Mouse (Mus musculus): Measurements from ENCODE around the gene Glg1.
"Not testable (repeated sequence)": the region's sequence is repeated elsewhere in the genome, so short reads cannot be mapped to it uniquely, and the experiment has no call there.

Glg1 gene

DNA sequence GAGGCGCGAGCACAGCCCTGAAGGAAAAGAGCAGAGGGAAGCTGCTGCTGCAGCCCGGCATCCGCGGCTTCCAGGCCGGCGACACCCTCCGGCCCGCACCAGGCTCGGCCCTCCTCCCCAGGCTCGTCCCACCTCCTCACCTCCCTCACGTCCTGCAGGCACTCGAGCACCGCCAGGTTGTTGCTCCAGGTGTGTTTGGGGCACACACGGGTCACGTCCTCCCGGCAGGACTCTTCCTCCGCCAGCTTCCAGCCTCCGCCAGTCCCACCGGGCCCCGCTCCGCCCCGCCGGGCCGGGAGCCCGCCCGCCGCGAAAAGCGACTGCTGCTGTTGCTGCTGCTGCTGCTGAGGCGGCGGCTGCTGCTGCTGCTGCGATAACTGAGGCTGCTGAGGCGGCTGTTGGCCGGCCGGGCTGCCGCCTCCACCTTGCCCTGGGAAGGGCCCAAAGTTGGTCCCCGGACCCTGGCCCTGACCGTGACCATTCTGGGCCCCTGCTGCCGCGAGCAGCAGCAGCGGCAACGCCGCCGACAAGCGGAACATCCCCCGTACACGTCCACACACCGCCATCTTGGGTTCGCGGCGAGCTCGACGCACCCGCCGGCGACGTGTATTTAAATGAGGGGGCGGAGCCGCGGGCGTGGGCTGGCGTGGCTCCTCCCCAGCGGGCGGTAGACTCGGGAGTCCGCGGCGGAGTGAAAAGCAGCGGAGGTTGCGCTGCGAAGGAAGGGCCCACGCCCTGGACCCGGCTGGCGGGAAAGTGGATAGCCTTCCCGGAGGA lies at the start of gene Glg1:
TSS of gene Glg1 (minus strand) at position 586 of the 777 bp plus-strand sequence.
- DNase-seq (ENCODE audit: low spot score in 2 of 2) = peak; percentile 90 to 91

DNA sequence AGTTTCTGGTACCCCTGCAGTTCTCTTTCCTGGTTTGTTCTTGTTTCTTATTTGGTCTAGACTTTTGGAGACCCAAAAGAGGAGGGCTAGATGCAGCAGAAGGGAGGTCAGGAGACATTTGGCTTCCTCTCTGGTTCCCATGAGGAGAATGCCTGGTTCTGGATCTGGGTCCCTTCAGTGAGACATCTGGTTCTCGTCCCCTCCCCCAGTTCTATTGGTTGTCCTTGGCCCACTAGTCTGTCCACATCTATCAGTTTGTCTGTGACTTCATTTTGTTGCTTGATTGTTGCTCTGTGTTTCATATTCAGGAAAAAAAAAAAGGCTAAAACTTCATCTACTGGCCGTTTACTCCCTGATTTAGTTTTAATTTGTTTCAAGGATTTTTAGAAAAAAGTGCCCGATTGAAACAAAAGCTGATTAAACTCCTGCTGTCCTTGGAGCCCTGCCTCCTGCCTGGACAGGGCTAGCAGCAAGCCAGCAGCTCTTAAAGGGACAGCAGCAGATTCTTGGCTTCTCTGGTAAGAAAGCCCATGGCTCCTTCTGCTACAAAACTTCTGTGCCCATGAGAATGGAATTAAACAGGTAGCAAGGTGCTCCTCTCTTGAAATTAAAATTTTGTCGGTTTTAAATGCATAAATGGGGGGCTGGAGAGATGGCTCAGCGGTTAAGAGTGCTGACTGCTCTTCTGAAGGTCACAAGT lies 46.2 kb upstream of the Glg1 start:
- DNase-seq (ENCODE audit: low spot score in 2 of 2) = no peak

DNA sequence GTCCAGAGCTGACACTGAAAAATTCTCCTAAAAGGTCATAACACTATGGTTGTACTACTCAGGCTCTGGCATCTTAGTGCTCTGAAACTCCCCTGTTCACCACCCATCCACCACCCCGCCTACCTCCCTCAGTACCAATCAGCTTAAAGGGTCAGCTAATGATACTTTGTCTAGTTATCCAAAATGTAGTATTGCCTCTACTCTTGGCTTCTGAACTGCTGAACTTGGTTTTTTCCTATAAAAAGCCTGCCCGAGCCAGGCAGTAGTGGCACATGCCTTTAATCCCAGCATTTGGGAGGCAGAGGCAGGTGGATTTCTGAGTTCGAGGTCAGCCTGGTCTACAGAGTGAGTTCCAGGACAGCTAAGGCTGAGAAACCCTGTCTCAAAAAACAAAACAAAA lies 45.3 kb upstream of the Glg1 start:
- DNase-seq (ENCODE audit: low spot score in 2 of 2) = no peak

DNA sequence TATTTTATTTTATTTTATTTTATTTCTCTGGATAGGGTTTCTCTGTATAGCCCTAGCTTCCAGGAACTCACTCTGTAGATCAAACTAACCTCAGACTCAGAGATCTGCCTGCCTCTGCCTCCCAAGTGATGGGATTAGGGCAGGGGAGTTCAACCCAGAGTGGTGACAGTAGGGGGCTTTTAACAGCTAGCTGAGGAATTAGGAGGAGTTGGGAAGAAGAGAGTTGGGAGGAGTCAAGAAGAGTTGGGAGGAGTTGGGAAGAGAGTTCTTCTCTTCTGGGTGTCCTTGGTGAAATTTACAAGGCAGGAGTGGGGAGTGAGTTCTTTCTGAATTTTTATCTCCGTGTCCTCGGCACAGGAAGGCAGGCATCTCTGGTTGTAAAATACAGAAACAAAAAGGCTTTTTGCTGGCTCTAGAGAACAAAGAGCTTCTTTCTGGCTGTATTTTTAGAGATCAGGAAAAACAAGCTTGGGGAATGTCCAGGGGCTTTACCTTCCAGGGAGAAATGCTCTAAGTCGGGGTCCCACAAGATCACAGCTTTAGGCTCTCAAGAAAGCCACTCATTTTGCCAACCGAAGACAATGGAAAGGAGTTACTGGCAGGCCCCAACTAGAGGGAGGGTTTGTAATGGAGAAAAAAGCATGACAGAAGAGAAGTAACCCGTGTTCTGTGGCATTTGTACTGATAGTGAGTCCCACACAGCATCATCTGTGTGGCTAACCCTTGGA lies 44.2 kb upstream of the Glg1 start:
- not testable (repeated sequence) for DNase-seq (ENCODE audit: low spot score in 2 of 2)

DNA sequence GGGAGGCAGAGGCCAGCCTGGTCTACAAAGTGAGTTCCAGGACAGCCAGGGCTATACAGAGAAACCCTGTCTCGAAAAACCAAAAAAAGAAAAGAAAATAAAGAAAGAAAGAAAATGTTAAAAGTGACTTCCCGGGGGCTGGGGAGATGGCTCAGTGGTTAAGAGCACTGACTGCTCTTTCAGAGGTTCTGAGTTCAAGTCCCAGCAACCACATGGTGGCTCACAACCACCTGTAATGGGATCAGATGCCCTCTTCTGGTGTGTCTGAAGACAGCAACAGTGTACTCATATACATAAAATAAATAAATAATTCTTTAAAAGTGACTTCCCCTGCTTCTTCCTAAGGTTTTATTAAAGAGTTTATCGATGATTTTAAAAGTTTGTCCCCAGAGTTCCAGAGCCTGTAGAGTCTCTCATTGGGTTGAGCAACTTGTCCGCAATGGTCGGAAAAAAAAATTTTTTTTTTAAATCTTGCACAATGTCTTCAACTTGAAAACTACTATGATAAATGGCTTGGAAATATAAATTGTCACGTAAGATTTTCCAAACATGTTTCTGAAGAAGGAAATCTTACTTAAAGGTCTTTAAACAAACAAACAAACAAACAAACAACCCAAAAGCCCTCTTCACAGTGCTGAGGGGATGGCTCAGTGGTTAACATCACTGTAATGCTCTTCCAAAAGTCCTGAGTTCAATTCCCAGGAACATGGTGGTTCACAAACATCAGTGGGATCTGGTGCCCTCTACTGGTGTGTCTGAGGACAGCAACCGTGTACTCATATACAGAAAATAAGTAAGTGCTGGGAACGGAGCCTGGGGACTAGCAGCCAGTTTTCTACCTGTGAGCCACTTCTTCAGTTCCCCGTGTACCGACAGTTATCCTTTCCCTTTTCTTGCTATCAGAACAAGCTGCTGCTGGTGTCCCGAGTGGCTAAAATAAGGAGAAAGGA lies 41.9 kb upstream of the Glg1 start:
- peak in 1 of 2 experiments; percentile 10 for DNase-seq (ENCODE audit: low spot score in 2 of 2)

DNA sequence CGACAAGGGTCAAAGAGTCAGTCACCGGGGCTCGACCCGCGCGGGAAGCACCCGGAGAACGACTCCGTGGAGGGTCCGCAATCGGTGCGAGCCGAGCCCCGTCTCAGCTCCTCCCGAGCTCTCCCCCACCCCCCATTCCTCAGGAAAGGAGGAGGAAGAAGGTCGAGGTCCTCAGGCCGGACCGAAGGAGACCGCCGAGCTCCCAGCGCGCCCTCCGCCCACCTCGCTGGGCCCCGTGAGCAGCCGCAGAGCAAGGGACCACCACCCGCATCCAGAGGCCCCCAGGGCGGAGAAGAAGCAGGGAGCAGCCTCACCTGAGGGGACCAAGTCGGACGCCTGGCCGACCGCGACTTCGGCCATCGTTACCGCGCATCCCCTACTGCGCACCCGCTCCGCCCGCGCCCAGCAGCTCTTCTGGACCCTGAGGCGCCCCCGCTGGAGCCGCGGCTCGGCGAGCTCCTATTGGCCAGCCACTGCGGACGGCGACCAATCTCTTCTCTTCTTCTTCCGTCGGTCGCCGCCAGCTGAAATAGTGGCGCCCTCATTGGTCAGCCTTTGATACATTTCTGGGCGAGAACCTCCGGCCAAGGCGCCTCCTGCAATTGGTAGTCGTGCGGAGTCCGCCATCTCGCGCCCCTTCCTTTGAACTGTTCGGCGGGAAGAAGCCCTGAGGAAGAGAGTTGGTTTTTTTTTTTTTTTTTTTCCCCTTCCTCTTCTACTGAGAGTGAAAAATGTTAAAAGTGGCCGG lies 41.0 kb upstream of the Glg1 start, which contains the start of gene Rfwd3:
TSS of gene Rfwd3 (minus strand) at position 402 of the 748 bp plus-strand sequence.
- peak; percentile 95 to 99 for DNase-seq (ENCODE audit: low spot score in 2 of 2)

DNA sequence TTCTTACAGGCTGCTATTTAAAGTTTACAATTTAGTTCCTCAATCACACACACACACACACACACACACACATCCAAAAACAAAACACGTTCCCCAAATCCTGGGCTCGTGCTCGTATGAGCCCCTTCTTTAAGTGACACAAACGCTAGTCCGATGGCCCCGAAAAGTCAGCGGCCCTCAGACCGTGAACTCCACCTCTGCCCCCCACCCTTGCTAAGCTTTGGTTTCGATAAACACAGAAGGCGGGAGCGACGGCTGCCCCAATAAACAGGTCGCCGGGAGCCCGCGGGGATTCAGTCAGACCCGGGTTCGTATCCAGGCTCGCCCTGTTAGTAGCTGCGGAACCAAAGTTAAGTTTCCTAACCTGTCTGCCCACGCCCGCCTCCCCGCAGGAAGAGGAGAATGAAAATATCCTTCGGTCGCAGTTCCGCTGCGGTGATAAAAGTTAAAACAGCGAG lies 40.4 kb upstream of the Glg1 start:
- peak; percentile 2 to 11 for DNase-seq (ENCODE audit: low spot score in 2 of 2)

DNA sequence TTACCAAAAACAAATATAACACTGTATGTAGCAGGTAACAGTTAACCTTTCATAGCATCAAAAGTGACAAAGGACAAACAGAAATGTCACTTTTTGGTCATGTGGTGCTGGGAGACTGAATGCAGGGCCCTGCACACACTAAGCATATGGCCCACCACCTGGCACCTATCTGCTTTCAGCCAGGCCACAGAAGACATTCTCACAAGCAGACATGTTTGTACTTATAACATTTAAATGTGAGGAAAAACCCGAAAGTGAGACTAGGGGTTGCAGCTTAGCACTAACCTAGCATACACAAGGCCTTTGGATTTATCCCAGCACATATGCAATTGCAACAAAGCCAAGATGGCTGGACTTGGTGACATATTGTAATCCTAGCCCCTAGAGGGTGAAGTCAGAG lies 39.0 kb upstream of the Glg1 start:
- DNase-seq (ENCODE audit: low spot score in 2 of 2) = no peak

DNA sequence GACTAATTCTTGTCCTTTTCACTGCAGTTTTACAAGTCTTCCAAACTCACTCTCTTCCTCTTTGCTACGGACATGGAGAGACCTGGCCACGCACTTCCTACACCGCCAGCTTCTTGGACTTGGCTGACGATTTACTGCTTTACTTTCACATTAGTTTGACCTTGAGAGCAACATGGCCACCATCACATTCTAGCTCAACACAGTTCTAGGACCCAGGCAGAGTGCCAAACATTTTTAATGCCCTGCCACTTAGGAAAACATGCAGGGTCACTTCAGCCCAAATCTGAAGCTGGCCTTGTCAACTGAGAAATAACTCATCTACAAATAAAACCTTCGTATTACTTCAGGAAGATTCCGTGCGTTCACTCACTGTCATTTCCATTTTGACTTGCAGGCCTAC lies 32.7 kb upstream of the Glg1 start:
- no peak for DNase-seq (ENCODE audit: low spot score in 2 of 2)

DNA sequence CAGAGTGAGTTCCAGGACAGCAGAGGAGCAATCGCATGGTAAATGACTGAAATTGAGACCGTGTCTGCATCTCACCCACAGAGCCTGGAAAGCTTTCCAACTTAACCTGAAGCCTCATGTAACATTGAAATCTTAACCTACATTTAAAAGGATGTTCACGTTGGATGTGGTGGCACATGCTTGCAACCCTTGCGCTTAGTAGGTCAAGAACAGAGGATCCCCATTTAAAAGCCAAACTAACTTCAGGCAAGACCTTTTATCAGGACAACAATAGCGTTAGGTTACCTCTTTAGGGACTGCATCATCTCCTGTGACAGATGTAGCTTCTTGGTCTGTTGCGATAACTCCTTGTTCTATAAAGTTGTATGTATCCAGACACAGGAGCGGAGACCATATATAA lies 31.6 kb upstream of the Glg1 start:
- DNase-seq (ENCODE audit: low spot score in 2 of 2) = no peak

DNA sequence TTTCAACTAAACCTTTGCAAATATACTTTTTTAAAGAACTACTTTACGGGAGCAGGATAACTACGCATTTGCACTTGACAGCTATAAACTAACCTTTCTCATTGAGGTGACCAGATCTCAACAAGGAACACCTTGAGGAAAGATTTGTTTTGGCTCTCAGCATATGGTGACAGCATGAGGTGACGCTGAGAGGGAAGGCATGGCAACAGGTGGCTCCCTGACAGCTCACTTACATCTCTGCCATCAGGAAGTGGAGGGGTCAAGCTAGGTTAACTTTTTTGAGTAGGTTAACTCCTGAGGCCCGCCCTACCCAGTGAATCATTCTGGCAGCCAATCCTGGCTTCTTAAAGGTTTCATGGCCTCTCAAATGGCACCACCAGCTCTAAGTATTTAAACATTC lies 26.6 kb upstream of the Glg1 start:
- no peak for DNase-seq (ENCODE audit: low spot score in 2 of 2)

DNA sequence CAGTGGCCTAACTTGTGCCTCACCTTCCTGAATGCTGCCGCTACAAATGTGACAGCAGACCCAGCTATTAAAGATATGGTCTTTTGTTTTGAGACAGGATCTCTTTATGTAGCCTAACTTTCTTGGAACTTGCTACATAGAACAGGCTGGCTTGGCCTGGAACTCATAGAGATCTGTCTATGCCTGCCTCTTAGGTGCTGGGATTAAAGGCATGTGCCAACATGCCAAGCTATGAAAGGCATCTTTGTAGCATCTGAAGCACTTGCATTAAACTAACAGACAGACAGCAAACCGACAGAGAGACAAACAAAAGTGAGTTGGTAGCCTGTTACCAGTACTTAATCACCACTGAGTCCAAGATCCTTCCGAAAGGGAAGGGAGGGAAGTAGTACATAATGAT lies 23.1 kb upstream of the Glg1 start:
- no peak for DNase-seq (ENCODE audit: low spot score in 2 of 2)

DNA sequence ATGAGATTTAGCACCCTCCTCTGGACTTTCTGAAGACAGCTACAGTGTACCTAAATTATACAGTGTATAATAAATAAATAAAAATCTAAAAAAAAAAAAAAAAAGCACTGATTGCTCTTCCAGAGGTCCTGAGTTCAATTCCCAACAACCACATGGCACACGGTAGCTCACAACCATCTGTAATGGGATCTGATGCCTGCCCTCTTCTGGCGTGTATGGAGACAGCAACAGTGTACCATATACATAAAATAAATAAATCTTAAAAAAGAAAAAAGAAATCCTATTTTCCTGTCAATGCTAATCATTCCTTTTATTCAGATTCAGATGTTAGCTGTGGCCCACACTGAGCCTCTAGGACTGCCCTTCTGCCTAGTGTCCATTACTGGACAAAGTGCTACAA lies 9.3 kb upstream of the Glg1 start:
- no peak for DNase-seq (ENCODE audit: low spot score in 2 of 2)

DNA sequence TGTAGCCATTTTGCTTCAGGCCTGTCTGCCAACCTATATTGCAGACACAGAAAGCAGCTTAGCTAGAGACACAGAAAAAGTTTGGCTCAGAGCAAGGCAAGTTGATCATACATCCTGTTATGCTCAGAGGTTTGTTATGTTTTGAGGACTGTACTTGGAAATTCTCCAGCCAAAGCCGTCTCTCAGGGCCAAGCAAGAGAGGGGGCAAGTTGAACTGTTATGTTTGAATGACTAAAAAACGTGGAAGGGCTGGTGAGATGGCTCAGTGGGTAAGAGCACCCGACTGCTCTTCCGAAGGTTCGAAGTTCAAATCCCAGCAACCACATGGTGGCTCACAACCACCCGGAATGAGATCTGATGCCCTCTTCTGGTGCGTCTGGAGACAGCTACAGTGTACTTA lies 7.1 kb upstream of the Glg1 start:
- DNase-seq (ENCODE audit: low spot score in 2 of 2) = not testable (repeated sequence)

DNA sequence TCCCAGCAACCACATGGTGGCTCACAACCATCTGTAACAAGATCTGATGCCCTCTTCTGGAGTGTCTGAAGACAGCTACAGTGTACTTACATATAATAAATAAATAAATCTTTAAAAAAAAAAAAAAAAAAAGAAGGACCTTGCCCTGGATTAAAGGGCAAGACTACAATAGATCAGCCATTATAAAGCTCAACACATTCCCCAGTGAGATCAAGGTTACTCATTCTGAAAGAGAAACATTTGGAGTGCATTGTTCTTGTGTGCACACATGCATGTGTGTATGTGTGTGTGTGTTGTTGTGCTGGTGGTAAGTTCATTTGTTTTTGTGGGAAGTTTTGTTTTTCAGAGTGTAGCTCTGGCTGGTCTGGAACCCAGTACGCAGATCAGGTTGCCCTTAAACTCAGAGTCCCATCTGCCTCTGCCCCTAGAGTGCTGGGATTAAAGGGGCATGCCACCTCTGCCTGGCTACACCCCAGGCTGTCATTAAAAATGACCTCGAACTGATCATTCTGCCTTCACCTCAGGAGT lies 5.7 kb upstream of the Glg1 start:
- DNase-seq (ENCODE audit: low spot score in 2 of 2) = no peak

DNA sequence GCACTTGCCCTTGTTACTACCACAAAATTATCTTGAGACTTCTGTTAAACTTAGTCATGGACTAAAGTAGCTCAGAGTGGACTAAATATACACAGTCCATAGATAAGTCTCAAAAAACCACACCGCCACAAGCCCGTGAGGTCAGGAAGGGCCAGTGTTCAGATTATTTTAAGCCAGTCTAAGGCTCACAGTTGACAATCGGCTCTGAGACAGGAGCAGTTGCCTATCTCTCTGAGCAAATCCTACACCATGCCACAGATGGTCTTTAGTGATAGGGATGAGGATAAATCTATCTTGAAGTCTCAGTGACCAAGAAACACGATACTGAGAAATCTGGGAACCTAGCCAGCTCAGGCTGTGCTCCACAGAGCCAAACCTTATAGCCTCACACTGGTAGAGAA lies 3.0 kb upstream of the Glg1 start:
- no peak for DNase-seq (ENCODE audit: low spot score in 2 of 2)

DNA sequence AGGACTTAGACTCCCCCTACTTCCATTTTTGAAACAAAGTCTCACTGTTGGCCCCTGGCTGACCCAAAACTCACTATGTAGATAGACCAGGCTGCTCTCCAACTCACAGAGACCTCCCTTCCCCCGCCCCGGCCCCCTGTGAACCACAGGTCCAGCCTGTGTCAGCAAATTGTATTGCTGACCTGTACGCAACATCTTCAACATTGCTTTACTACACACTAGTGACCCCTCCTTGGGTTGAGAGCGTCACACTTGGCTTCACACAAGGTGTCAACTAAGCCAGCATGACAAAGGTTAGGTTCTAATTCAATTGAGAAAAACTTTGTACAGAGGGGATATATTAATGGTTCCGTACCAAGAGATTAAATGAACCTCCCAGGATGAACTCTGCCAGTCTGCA lies 1.2 kb upstream of the Glg1 start:
- no peak for DNase-seq (ENCODE audit: low spot score in 2 of 2)

DNA sequence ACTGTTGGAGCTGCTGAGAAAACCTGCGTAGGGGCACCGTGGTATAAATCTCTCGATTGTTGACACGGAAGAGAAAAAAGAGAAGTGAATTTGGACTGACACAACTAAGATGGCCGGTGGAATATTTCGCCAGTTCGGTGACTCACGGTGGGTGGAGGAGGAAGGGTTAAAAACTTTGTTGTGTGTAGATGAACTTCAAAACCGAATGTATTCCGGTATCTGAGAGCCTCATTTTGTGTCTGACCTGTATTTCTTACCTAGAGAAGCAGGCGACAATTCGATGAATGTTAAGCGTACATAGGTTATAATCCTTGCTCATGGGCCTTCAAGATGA lies 359 bp upstream of the Glg1 start:
- DNase-seq (ENCODE audit: low spot score in 2 of 2) = no peak

DNA sequence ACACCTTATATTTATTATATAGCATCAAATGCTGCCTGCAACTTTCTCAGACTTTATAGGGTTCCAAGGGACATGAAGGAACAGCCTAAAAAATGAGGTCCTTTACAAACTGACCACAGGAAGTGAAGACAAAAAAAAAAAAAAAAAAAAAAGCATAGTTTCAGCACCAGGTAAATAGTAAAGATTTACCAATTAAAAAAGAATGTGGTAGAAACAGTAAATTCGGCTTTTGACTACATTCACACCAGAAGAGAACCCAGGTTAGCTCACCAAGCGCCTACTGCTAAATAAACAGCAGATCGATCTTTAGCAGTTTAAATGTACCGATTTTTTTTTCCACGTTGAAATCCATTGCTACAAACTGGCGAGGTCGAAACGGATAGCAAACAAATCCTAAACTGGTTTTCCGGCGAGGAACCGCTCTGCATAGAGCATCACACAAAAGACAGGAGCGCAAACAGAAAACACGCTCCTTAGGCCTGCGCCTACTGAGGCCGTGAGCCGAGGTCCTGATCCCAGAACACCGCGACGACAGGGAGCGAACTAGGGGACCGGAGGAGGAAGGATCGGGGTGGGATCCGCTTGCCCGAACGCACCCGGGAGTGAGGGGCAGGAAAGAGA lies 896 bp downstream of the Glg1 start:
- DNase-seq (ENCODE audit: low spot score in 2 of 2) = no peak

DNA sequence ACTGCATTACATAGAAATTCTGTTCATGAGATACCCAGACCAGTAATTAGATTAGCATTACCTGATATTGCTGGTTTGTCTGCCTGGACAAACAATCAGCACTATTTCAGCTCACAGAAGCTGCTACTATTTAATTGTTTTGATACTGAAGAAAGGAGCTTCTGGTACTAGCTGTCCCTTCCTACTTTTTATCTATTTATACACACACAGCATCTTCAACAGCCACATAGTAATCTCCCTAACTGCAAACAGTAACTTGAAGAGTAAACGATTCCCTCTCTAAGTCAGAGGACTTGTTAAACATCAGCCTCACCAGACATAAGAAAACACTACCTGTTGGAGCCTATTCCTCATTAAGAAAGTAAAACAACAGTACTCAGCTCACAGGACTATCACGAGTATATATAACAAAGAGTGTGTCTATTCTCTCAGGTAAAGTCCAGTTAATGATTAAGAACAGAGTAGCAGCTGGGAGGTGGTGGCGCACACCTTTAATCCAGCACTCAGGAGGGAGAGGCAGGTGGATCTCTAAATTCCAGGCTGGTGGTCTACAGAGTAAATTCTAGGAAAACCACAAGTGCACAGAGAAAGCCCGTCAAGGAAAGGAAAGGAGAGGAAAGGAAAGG lies 6.4 kb downstream of the Glg1 start:
- no peak for DNase-seq (ENCODE audit: low spot score in 2 of 2)
